Mouse (Mus musculus) adrenal gland, postnatal 25 days (tissue): ENCODE results near the gene Hbb-bh2. TPM values are rescaled to one million over a fixed set of nuclear protein-coding genes. Genes with fewer than 3 reads are reported as not detected.
A peak's percentile ranks its signal among the peaks of the same experiment; 100 is the strongest.
"Not testable (repeated sequence)": the region's sequence is repeated elsewhere in the genome, so short reads cannot be mapped to it uniquely, and the experiment has no call there.

Source experiments
- DNase-seq: peaks from one replicate; pipeline ENCODE4 v3.0.0; 2021; ENCODE audit warnings: mixed read lengths
- long read RNA-seq: library from polyadenylated mRNA; stranded (forward); transcript quantifications from one replicate; pipeline ENCODE4 v2.0.0, GENCODE M21; 2021
- total RNA-seq: library from RNA; stranded (reverse); gene quantifications from 2 replicates; pipeline ENCODE4 v1.2.3, GENCODE M21; 2021

Hbb-bh2 gene
- total RNA-seq: not detected in 2 replicates
- long read RNA-seq: 0 reads

DNA sequence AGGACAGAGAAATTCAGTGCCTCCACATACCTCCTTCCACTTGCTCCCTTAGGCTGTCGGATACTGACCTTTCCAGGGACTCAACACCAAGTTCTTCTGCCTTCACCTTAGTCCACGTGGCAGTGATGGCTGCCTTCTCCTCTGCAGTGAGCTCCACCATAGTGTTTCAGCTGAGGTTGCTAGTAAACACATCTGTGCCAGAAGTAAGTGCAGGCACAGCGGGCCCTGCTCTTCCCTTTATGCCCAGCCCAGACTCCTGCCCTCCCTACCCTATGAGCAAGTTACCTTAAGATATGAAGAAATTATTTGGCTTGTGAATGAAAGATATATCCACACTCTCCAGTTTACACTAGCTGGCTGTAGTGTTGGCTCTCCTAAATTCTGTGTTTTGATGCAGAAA, at the start of gene Hbb-bh2:
Gene Hbb-bh2, minus strand, starts transcription at position 253 of the 400 bp plus-strand sequence.
- no peak for DNase-seq

- DNase-seq: no peak
Measured at GRCm38 (mm10) chr7:103886152-103886551, 45.8 kb upstream of the Hbb-bh2 start, which contains the start of gene Olfr66. Olfr66 (minus strand) TSS chr7:103886252.

GRCm38 (mm10) chr7:103877093-103877492, 36.8 kb upstream of the Hbb-bh2 start:
- no peak for DNase-seq

GRCm38 (mm10) chr7:103874451-103874850, 34.1 kb upstream of the Hbb-bh2 start:
- DNase-seq: no peak

DNA sequence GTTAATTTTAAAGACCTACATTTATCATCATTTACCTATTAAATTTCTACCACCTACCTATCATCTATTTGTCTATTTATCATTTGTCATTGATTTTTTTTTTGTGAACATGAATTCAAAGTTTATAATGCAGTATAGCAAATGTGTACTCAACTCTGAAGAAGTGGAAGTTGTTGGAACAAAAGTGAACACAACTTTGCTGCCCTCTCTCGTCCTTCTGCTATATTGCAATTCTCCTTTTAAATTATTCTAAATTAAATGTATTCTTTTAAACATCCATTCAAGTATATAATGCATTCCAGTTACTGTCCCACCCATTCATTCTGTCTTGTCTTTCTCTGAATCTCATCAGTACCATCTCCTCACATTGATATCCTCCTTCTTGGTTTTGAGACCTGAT, 32.7 kb upstream of the Hbb-bh2 start:
- DNase-seq: no peak

DNA sequence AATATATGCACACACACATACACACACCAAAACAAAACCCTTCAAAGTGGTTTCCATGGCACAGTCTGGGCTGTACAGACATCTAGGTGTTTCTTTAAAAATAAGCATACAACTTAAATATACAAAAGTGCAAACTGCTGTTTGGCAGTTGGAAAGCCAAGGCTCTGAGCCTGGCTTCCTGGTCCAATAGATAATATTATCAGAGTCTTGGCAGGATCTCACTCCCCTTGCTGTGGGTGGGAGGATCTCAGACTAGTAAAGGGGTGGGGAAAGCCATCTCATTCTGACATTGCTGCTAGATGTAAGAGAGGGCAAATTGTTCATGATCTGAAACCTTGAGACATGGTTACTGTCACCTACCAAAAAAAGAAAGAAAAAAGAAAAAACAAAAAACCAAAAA, 30.3 kb upstream of the Hbb-bh2 start:
- no peak for DNase-seq

- DNase-seq: no peak
Measured at GRCm38 (mm10) chr7:103865716-103866115, 25.4 kb upstream of the Hbb-bh2 start.

DNA sequence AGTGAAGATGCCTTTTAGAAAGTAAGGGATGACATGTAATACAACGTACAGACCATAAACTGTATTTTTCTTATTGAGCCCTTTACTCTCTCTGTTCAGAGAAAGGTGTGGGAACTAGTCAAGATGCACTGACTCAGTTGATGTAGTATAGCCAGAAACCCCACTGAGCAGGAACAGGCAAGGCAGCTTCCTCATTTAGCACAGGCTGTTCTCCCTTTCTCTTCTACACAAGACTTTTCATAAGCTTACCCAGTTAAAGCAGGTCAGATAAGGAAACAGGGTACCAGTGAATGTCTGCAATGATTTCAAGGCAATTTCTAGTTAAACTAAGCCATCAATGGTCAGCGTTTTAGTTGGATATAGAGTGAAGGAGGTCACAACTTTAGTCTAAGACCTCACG, 21.2 kb upstream of the Hbb-bh2 start:
- no peak for DNase-seq

- DNase-seq: peak; percentile 54
Measured at GRCm38 (mm10) chr7:103860855-103861254, 20.5 kb upstream of the Hbb-bh2 start.

DNA sequence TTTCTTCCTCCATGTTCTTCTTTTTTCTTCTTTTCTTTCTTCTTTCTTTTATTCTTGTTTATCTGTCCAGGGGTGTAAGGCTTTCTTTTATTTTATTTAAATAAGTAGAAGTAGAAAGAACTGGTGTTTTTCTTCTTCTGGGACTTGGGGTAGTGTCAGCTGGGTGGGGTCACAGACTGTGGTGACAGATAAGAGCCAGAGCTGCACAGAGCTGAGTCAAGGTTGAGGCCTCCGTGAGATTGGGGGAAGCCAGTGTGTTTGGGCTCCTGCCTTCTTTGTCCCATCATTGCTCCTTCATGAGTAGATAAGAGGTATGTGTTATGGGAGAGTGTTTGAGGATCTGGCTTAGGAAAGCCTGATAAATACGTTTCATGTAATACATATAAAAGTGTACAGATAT, 18.8 kb upstream of the Hbb-bh2 start:
- no peak for DNase-seq

DNA sequence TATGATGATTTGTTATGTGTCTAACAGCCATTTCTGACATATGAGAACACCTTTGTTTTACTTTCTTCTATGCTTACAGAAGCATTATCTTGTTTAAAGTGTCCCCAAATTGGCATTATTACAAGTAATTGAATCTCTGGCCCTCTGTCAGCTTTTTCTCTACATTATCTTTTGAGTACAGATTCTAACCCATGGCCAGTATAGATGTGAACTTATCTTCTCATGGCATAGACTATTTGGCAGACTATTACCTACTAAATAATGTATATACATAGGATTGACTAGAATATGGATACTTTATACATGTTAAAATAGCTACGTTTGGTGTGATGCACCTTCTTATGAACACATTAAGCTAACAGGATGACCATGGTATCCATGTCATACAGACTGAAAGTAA, 14.3 kb upstream of the Hbb-bh2 start:
- no peak for DNase-seq

GRCm38 (mm10) chr7:103853090-103853489, 12.8 kb upstream of the Hbb-bh2 start, which contains the start of gene Hbb-y:
Hbb-y (minus strand) TSS chr7:103853216.
- DNase-seq: no peak

- no peak for DNase-seq
Measured at GRCm38 (mm10) chr7:103844525-103845325, 4.4 kb upstream of the Hbb-bh2 start.

DNA sequence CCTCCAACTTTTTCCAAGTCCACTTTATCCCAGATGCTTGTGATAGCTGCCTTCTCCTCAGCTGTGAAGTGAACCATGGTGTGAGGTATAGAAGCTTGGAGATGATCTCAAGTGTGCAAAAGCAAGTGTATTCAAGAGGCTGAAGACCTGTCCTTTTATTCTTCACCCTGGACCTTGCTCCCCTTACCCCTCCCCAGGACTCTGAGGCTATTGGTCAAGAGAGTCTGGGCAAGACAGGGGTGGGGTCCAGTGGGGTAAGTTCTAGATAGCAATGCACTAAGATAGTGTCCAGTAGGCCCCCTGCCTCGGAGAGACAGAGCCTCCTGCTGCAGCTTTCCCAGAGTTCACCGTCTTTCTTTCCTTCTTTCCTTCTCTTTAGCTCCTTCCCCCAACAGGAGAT, 2.7 kb upstream of the Hbb-bh2 start, which contains the start of gene Hbb-bh1:
Gene Hbb-bh1, minus strand, starts transcription at position 131 of the 400 bp plus-strand sequence.
- no peak for DNase-seq

GRCm38 (mm10) chr7:103827808-103828207, 12.5 kb downstream of the Hbb-bh2 start, which contains the start of gene Hbb-bs:
Hbb-bs (minus strand) TSS chr7:103828096.
- DNase-seq: no peak

DNA sequence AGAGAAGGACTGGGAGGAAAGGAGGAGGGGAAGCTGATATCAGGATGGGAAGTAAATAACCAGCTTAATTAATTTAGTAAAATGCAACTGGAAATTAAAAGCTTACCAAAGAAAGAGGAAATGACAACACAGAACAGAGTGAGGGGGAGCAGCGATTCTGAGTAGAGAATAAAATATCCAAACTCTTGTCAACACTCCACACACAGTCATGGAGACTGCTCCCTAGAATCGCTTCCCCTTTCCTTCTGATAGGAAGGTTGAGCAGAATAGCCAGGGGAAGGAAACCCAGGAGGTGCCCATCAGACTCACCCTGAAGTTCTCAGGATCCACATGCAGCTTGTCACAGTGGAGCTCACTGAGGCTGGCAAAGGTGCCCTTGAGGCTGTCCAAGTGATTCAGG, 13.2 kb downstream of the Hbb-bh2 start:
- not testable (repeated sequence) for DNase-seq

DNA sequence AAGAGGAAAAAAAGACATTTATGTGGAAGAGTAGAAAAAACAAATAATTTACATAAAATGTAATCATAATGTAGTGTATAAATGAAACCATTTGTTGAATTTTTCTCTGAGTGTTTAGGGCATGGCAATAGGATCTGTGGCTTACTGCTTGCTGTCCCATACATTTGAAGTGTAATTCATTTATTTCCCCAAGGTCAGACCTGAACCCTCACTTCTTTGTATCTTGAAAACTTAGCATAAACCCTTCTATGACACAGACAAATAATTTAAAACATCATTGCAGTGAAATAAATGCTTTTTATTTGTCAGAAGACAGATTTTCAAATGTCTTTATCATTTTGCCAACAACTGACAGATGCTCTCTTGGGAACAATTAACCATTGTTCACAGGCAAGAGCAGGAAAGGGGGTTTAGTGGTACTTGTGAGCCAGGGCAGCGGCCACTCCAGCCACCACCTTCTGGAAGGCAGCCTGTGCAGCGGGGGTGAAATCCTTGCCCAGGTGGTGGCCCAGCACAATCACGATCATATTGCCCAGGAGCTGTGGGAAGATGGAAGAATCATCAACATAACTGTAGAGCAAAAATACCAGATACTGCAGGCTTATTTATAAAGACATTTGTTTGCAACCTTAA, 13.9 kb downstream of the Hbb-bh2 start:
- DNase-seq: no peak

DNA sequence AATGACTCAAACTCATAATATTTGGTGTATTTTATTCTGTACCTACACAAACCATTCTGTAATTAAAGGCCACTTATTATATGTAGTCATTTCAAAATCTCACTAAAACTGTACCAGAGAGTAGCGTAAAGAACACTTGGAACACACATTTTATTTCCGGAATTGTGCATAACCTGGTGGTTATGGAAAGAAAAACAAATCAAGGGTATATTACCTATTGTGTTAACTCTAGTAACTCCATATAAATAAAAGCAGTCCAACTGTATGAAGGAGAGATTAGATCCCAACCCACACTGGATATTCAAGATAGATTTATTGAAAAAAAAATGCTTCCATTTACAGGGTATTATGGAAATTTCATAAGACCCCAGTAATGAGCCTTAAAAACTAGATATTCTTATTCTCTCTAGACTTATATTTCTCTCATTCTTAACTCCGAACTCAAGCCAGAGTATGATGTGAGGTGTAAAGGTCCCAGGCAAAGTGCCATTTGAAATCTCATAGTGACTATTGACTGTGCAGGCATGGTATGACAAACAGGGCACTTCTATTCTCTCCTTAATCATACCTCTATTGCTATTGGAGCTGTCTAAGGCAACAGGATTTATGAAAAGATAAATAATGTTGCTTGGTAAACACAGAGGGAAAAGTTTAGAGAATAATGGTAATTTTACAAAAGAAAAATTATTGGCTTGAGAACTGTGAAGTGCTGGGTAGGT, 14.6 kb downstream of the Hbb-bh2 start:
- DNase-seq: no peak

- DNase-seq: no peak
Measured at GRCm38 (mm10) chr7:103824597-103824996, 15.7 kb downstream of the Hbb-bh2 start.

DNA sequence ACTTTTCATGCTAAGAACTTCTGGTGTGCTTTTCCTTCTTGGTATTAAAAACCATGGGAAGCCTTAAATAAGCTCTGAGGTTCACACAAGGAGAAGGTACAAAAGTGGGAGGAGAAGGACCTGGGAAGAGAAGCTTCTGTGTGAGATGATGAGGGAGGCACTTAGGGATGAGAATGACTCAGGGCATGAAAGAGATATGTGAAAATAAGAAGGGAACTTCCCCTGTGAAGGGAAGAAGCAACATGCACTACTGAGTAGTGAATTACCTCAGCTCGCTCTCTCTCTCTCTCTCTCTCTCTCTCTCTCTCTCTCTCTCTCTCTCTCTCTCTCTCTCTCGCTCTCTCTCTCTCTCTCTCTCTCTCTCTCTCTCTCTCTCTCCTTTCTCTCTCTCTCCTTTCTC, 25.2 kb downstream of the Hbb-bh2 start:
- DNase-seq: not testable (repeated sequence)

DNA sequence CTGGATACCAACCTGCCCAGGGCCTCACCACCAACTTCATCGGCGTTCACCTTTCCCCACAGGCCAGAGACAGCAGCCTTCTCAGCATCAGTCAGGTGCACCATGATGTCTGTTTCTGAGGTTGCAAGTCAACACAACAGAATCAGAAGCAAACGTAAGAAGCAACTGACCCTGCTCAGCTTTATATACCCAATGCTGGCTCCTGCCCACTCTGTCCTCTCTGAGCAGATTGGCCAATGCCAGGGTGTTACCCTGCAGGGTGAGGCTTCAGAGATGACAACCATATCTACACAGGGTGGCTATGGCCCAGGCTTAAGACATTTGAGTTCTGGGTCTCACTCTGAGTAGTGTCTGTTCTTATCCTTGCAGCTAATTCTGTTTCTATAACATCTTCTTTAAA, 26.6 kb downstream of the Hbb-bh2 start, which contains the start of gene Hbb-bt:
Gene Hbb-bt, minus strand, starts transcription at position 231 of the 400 bp plus-strand sequence.
- no peak for DNase-seq

GRCm38 (mm10) chr7:103813152-103813551, 27.2 kb downstream of the Hbb-bh2 start:
- DNase-seq: not testable (repeated sequence)

GRCm38 (mm10) chr7:103812174-103812573, 28.1 kb downstream of the Hbb-bh2 start:
- DNase-seq: no peak
